Mouse (Mus musculus): ENCODE data around the gene Lbx2. TPM values are rescaled to one million over a fixed set of nuclear protein-coding genes. Genes with fewer than 3 reads are reported as not detected.

Lbx2 gene
- polyA plus RNA-seq, 1 experiment = 0.40 TPM

DNA sequence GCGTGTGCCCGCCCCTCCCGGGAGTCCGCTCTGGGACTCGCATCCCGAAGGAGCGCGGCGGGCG lies 16.1 kb upstream of the Lbx2 start, which contains the start of gene Tlx2:
Tlx2 (minus strand) TSS at position 47 of the 64 bp plus-strand sequence.
- Histone ChIP-seq H3K27ac (ENCODE audit: insufficient read depth, low read length) (no peak within 1 kb of the TSS), H3K4me1 (ENCODE audit: control insufficient read depth, insufficient read depth, low read length) (no peaks in the 10 kb centered on the region), H3K4me3 (ENCODE audit: insufficient read depth, low read length) (no peak within 1 kb of the TSS)
- TF ChIP-seq CTCF (IDR thresholded peaks at IDR 0.05; ENCODE audit: extremely low read depth, insufficient read depth, low read length) (no peak), POLR2A (IDR thresholded peaks at IDR 0.05; ENCODE audit: extremely low read depth, insufficient read depth, low read length) (no peak)

DNA sequence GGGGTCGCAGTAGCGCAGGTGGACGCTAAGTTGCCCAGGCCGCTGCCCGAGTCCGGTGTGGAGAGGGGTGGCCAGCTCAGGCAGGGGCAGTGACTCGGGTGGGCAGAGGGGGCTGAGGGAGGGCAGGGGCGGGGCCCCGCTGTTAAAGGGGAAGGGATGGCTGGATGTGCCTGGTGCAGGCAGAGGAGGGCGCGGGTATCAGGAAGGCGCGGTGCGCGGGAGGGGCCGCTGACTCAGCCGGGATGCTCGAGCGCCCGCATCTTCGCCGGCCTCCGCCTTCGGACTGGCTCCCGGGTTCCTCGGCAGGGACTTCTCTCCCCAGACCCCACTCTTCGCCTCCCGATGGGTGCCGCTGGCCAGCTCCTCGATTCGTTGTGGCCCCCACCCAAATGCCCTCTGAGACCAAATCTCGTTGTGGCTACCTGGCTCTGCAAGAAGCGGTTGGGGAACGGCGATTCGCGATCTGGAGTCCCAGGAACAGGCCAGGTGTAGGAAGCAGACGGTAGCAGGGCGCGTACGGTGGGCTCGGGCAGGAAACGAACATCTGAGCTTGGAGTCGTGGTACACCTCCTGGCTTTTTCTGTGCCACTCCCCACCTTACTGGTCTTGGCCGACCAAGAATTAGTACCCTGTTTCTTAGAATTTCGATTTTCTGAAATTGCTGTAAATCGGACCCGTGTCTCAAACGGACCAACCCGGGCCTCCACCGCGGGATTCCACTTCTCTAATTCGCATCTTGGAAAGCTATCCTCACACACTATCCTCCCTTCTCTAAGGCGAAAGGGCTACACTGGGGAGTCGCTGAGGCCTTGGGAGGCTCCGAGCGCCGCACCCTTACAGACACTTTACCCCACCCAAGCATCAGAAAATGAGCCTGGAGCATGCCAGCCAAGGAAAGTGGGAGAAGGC lies 15.6 kb upstream of the Lbx2 start:
- no peak for TF ChIP-seq POLR2A (IDR thresholded peaks at IDR 0.05; ENCODE audit: extremely low read depth, insufficient read depth, low read length)
- no peak for TF ChIP-seq CTCF (IDR thresholded peaks at IDR 0.05; ENCODE audit: extremely low read depth, insufficient read depth, low read length)
- H3K4me3 ChIP-seq (ENCODE audit: insufficient read depth, low read length) = no peak overlapping the region
- no peak overlapping the region for H3K27ac ChIP-seq (ENCODE audit: insufficient read depth, low read length)
- no peaks in the 10 kb centered on the region for H3K4me1 ChIP-seq (ENCODE audit: control insufficient read depth, insufficient read depth, low read length)

DNA sequence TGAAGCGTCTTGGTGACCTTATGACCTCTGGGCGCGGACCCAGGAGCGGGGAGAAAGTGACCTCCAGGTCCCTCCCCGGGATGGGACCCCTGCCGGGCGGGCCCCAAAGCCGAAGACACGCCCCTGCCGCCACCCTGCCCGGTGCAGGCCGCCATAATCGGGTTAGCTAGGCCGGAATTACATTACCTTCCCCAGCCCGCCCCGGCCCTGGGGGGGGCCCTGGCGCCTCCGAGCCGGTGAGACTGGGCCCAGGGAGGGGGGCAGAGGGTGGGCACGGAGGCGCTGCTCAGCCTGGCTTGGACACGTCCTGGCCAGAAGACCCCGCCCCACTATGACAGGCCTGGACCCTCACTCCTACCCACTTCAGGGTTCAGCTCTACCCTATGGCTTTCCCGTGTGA lies 14.9 kb upstream of the Lbx2 start:
- TF ChIP-seq CTCF (IDR thresholded peaks at IDR 0.05; ENCODE audit: extremely low read depth, insufficient read depth, low read length) (no peak), POLR2A (IDR thresholded peaks at IDR 0.05; ENCODE audit: extremely low read depth, insufficient read depth, low read length) (no peak)
- Histone ChIP-seq H3K4me1 (ENCODE audit: control insufficient read depth, insufficient read depth, low read length) (no peaks in the 10 kb centered on the region), H3K27ac (ENCODE audit: insufficient read depth, low read length) (no peak overlapping the region), H3K4me3 (ENCODE audit: insufficient read depth, low read length) (no peak overlapping the region)

DNA sequence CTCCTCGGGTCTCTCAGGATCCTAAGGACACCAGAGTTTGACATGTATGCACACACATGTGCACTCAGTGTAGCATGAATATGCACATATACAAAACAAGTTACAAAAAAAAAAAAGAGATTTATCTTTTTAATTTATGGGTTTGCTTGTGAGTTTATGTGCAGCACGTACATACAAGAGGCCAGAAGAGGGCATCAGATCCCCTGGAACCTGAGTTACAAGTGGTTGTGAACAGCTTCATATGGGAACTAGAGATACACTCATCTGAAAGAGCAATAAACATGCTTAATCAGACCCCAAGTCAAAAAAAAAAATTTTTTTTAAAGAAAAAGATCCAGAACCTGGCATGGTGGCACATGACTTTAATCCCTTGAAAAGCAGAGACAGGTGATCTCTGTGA lies 11.2 kb upstream of the Lbx2 start:
- TF ChIP-seq POLR2A (IDR thresholded peaks at IDR 0.05; ENCODE audit: extremely low read depth, insufficient read depth, low read length) (no peak), CTCF (IDR thresholded peaks at IDR 0.05; ENCODE audit: extremely low read depth, insufficient read depth, low read length) (no peak)
- no peak overlapping the region for H3K4me3 ChIP-seq (ENCODE audit: insufficient read depth, low read length)
- no peak overlapping the region for H3K27ac ChIP-seq (ENCODE audit: insufficient read depth, low read length)

DNA sequence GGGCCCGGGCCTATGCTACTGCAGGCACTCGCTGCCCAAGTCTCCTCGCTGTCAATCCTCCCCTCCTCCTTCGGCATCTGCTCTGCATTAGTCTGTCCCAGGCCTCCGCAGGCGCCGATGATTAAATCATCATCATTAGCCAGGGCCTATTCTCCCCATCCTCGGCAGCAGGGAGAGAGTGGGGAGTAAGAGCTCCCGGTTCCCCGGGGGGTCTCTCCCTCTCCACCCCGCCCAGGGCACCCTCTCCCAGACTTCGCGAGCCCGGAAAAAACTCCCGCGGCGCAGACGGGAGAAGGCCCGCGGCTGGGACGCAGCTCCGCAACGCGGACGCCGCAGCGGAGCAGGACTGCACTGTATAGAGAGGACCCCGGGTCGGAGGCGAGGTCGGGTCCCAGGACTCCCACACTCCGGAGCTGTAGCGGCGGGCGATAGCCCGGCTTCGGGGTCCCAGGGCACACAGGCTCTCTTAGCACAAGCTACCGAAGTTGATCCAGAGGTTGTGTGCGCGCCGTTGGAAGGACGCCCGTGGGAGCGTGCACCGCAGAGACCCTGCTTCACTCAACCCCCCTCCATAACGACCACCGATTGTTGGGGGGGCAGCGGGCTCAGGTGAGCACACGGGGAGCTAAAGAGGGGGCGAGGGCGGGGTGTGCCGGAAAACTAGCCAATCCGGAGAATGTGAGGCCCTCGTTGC lies 8.4 kb upstream of the Lbx2 start, which contains the start of gene Pcgf1:
Pcgf1 (plus strand) TSS at position 240 of the 694 bp plus-strand sequence.
- Histone ChIP-seq H3K4me1 (ENCODE audit: control insufficient read depth, insufficient read depth, low read length) (0 out of 2 replicates have a peak, but pooled peaks cover 3% of the 10 kb centered on the region), H3K27ac (ENCODE audit: insufficient read depth, low read length) (peak within 1 kb of the TSS; percentile 75), H3K4me3 (ENCODE audit: insufficient read depth, low read length) (peak within 1 kb of the TSS; percentile 60)
- TF ChIP-seq CTCF (IDR thresholded peaks at IDR 0.05; ENCODE audit: extremely low read depth, insufficient read depth, low read length) (no peak), POLR2A (IDR thresholded peaks at IDR 0.05; ENCODE audit: extremely low read depth, insufficient read depth, low read length) (no peak)

More for the DNA sequence above, 11.2 kb upstream of the Lbx2 start:
- H3K4me1 ChIP-seq (ENCODE audit: control insufficient read depth, insufficient read depth, low read length) = 0 out of 2 replicates have a peak, but pooled peaks cover 3% of the 10 kb centered on the region

DNA sequence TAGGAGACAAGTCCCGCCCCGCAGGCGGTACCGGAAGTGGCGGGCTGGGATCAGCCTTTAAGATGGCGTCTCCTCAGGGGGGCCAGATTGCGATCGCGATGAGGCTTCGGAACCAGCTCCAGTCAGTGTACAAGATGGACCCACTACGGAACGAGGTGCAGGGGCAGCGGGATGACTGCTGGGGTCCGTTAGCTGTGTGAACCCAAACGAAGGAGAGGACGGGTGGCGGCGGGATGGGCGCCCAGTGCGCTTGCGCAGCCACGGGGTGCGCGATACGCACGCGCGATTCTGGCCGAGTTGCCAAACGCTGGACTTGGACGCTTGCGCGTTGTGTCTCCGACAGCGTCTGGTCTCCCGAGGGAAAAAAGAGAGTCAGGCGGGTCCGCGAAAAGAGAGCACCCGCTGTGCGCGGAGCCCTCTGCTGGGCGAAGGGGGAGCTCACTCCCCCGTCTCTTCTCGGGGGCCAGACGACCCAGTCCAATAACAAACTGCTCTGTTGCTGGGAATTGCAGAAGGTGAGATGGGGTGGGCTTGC lies 7.8 kb upstream of the Lbx2 start:
- Histone ChIP-seq H3K4me1 (ENCODE audit: control insufficient read depth, insufficient read depth, low read length) (0 out of 2 replicates have a peak, but pooled peaks cover 3% of the 10 kb centered on the region), H3K27ac (ENCODE audit: insufficient read depth, low read length) (peak overlapping the region; percentile 75), H3K4me3 (ENCODE audit: insufficient read depth, low read length) (peak overlapping the region; percentile 60)
- 0 out of 2 replicates have a peak, but pooled peaks have one; percentile 22 for TF ChIP-seq CTCF (IDR thresholded peaks at IDR 0.05; ENCODE audit: extremely low read depth, insufficient read depth, low read length)
- peak; percentile 54 for TF ChIP-seq POLR2A (IDR thresholded peaks at IDR 0.05; ENCODE audit: extremely low read depth, insufficient read depth, low read length)

DNA sequence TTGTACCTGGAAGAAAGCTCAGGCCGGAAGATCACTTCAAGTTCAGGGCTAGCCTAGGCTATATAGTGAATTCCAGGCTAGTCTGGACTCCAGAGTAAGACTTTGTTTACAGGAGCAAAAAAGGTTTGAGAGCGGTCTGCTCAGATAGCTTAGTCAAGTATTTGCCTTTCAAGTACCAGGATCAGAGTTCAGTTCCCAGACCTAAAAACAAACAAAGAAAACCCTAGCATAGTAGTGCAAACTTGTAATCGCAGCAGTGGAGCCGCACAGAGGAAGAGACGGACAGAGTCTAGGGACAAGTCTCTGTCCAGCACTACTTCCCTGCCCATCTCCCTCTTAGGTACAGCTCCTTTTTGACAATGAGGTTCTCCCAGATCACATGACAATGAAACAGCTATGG lies 6.0 kb upstream of the Lbx2 start:
- 0 out of 2 replicates have a peak, but pooled peaks cover 3% of the 10 kb centered on the region for H3K4me1 ChIP-seq (ENCODE audit: control insufficient read depth, insufficient read depth, low read length)
- TF ChIP-seq POLR2A (IDR thresholded peaks at IDR 0.05; ENCODE audit: extremely low read depth, insufficient read depth, low read length) (no peak), CTCF (IDR thresholded peaks at IDR 0.05; ENCODE audit: extremely low read depth, insufficient read depth, low read length) (no peak)
- H3K27ac ChIP-seq (ENCODE audit: insufficient read depth, low read length) = no peak overlapping the region
- H3K4me3 ChIP-seq (ENCODE audit: insufficient read depth, low read length) = no peak overlapping the region

DNA sequence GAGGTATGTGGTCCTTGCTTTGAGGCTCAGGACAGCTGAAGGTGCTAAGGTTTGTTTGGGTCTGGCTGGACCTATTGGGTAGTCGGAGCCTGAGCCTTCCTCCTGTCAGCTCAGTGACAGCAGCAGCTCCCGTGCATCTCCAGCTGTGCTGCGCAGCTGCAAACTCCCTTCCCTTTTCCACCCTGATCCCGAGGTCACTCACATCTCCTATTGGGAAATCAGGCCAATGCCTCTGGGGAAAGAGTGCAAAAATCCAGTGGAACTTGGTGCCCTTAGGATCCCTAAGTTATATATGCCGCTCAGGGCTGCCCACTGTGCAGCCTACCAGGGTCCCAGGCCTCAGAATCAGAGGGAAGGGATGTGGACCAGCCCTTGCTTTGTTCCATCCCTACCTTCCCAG lies 2.7 kb upstream of the Lbx2 start:
- TF ChIP-seq POLR2A (IDR thresholded peaks at IDR 0.05; ENCODE audit: extremely low read depth, insufficient read depth, low read length) (no peak), CTCF (IDR thresholded peaks at IDR 0.05; ENCODE audit: extremely low read depth, insufficient read depth, low read length) (no peak)
- Histone ChIP-seq H3K4me3 (ENCODE audit: insufficient read depth, low read length) (no peak overlapping the region), H3K4me1 (ENCODE audit: control insufficient read depth, insufficient read depth, low read length) (0 out of 2 replicates have a peak, but pooled peaks cover 3% of the 10 kb centered on the region), H3K27ac (ENCODE audit: insufficient read depth, low read length) (no peak overlapping the region)

DNA sequence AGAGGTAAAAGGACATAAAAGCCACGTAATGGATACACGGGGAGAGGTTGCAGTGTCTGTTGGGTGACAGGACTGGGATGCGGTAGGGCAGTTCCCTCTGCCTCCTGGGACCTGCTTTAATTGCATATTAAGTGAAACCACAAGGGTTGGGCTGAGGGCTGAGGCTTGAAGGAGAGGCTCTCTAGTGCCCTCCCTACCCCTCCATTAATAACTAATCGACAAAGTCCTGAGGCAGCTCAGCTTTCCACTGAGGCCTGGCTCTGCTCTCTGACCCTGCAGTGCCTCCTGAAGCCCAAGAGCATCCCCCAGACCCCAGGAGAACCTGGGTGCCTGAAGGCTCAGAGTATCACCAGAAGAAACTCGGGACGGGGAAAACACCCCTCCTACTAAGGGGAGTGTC lies 1.7 kb upstream of the Lbx2 start:
- TF ChIP-seq CTCF (IDR thresholded peaks at IDR 0.05; ENCODE audit: extremely low read depth, insufficient read depth, low read length) (no peak), POLR2A (IDR thresholded peaks at IDR 0.05; ENCODE audit: extremely low read depth, insufficient read depth, low read length) (no peak)
- Histone ChIP-seq H3K27ac (ENCODE audit: insufficient read depth, low read length) (no peak overlapping the region), H3K4me3 (ENCODE audit: insufficient read depth, low read length) (no peak overlapping the region), H3K4me1 (ENCODE audit: control insufficient read depth, insufficient read depth, low read length) (no peaks in the 10 kb centered on the region)
